Mouse (Mus musculus) gastrocnemius, postnatal 10 days (tissue): ENCODE measurements around the gene Ipmk. TPM values are rescaled to one million over a fixed set of nuclear protein-coding genes. Genes with fewer than 3 reads are reported as not detected.

Experiments
- DNase-seq: peaks from one replicate; pipeline ENCODE4 v3.0.0; 2021; ENCODE audit warnings: mixed read lengths
- long read RNA-seq, 2 experiments: library from polyadenylated mRNA; stranded (forward); transcript quantifications; one replicate each; pipeline ENCODE4 v2.0.0; 2021
- total RNA-seq, 2 experiments: library from RNA; stranded (reverse); gene quantifications; 2 replicates each; pipeline ENCODE4 v1.2.3; 2021

Gene Ipmk
- 10 to 100 TPM; 10.3 to 12.2 TPM for total RNA-seq
- long read RNA-seq, experiment 1, full-length matches to known transcripts: 14 of 18 reads
- long read RNA-seq, experiment 1, partial matches to known transcripts: 0 of 18 reads
- long read RNA-seq, experiment 1, other reads (novel, unspliced or antisense): 4 of 18 reads
- long read RNA-seq, experiment 2, full-length matches to known transcripts: 12 of 13 reads
- long read RNA-seq, experiment 2, partial matches to known transcripts: 1 of 13 reads
- long read RNA-seq, experiment 2, other reads (novel, unspliced or antisense): 0 of 13 reads

GRCm38 (mm10) chr10:71347509-71347949 lies at the start of gene Ipmk:
Gene Ipmk, plus strand, starts transcription at chr10:71347763.
- peak; percentile 100 for DNase-seq

DNA sequence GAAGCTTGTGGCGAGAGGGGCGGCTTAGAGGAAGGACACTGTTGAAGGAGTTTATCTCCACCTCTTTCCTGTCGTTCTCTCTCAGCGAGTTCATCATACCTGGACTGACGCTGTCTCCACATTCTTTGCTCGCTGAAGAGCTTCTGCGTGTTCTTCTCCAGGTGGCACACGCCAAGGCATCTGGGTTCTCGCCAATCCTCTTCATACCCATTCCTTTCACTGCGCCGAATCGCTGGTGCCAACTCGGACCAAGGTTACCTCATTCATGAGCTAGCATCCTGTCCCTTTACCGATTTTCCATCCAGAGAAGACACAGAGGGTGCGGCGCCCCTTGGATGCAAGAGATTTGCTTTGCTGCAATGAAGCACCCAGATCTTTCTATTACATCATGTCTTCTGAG lies 47.4 kb upstream of the Ipmk start:
- no peak for DNase-seq

DNA sequence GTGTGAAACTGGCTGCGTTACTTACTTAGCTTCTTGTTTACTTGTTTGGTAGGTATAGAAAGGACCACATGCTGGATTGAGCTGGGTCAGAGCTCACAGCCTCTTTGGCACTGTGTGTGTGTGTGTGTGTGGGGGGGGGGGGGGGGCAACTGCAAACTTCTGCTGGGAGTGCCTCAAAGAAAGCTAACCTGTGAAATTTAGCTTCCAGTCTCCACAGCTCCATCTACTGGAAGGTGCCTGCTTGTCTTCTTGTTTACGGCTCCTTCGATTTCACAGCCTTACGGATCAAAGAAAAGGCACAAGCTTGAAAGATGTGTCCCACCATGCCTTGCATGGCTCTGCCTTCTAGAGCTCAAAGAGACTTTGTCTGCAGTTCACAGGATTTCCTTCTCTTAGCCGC lies 45.1 kb upstream of the Ipmk start:
- DNase-seq: no peak

DNA sequence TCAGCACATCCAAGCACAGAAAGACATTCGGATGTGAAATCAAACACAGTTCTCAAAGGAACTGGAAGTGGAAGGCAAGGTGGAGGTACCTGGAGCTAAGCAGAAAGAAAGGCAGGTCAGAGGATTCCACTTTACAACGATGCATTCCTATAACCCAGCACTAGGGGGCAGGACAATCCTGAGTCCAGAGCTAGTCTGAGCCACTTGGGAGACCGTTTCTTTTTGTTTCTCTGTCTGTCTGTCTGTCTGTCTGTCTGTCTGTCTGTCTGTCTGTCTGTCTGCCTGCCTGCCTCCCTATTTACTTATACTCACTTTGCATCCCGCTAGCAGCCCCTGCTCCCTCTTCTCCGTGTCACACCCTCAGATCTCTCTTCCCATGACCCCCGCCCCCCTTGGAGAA lies 41.4 kb upstream of the Ipmk start:
- DNase-seq: no peak

GRCm38 (mm10) chr10:71306759-71307158 lies 40.8 kb upstream of the Ipmk start:
- no peak for DNase-seq

- DNase-seq: no peak
Measured at GRCm38 (mm10) chr10:71308199-71308598, 39.4 kb upstream of the Ipmk start.

DNA sequence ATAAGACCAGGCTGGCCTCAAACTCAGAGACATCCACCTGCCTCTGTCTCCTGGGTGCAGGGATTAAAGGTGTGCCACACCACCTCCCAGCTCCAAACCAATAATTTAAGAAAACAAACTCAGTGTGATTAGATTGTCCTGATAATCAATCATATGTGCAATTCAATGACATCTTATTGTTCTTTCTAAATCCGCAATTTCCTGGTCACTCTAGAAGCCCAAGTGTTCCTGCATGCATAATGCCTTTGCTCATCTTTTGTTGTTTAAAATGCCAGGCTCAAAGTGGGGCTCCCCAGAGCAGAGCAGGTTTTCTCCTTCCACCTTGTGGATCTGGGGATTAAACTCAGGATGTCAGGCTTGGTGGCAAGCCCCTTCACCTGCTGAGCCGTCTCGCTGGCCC lies 37.3 kb upstream of the Ipmk start:
- no peak for DNase-seq

DNA sequence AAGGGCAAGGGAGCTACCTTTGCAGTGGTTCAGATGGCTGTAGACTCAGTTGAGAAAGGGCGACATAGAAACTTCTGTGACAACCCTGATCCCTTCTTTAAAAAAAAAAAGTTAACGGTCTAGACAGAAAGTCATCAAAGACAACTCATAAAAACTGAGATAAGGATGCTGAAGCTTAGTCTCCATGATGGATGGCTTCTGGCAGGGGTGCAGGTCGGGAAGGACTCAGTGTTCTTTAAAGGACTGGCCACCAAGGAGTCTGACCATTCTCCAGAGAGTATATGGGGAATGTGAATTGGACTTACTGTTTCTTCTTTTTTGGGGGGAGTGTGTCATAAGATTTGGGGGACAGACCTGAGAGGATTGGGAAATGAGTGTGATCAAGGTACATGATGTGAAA lies 33.0 kb upstream of the Ipmk start:
- no peak for DNase-seq

DNA sequence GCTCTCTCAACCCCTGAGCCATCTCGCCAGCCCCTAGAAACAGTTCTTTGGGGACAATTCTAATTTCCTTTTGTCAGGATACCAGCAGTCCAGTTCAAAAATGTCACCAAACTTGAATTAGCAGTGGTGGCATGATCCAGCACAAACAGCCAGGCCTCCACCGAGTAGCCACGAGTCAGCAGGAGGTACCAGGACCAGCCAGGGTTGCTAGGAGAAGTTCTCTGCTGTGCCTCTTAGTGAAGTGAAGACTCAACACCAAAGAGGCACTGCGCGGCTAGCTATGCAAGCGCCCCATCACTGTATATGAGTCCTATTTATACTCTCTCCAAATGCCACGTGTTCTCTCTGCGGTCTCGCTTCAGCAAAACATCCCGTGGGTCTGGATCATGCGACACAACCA lies 31.5 kb upstream of the Ipmk start:
- no peak for DNase-seq

DNA sequence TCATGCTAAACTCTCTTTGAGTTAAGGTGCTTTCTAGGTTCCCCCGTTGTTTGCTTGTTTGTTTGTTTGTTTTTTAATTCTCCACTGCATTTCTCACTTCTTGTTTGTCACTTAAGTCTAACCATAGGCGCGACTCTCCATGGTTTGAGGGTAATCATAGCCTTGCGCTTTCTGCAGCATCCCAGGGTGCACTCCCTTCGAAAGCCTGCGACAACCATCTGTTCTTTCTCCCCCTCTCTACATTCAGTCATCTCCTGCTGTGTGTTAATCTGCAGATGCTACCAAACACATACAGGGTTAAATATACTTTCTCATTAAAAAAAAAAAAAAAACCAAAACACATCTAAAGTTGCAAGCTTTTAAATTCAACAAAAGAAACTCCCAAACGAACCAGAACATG lies 31.1 kb upstream of the Ipmk start:
- DNase-seq: no peak

- DNase-seq: no peak
Measured at GRCm38 (mm10) chr10:71323669-71324068, 23.9 kb upstream of the Ipmk start.

DNA sequence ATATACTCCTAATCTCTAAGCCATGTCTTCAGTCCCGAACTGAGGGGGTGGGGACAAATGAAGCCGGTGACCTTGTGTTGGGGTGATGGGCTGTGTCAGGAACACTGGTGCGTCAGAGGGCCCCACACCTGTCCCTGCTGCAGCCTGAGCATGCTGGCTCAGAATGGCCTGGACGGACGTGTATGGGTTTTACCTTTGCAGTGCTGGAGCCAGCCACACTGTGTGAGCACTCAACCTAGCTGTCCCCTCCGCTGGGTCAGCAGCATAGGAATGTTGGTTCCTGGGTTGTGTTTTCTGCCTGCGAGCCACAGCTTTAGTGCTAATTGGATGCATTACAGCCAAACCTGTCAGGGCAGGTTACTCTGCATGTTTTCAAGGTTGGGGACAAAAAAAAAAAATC lies 21.4 kb upstream of the Ipmk start:
- DNase-seq: no peak

- peak; percentile 62 for DNase-seq
Measured at GRCm38 (mm10) chr10:71326789-71327188, 20.8 kb upstream of the Ipmk start.

GRCm38 (mm10) chr10:71327386-71327785 lies 20.2 kb upstream of the Ipmk start:
- DNase-seq: no peak

DNA sequence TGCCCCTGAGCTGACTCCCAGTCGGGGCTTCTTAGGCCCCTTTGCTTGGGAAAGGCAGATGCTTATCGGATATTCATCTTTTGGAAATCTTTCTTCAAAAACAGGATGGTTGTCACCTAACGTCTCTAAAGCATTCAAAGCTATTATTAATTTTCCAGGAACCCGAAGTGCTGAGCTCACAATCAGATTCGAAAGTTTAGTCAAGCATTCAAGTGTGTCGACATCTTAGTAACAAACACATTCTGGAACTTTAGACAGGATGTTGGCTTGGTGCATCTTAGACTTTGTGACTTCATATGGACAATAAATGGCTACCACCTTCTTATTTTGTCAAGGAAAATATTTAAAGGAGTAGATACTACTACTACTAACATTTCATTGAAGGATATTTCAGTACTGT lies 19.2 kb upstream of the Ipmk start:
- no peak for DNase-seq

- no peak for DNase-seq
Measured at GRCm38 (mm10) chr10:71328870-71329269, 18.7 kb upstream of the Ipmk start.

GRCm38 (mm10) chr10:71329295-71329694 lies 18.3 kb upstream of the Ipmk start:
- DNase-seq: no peak

DNA sequence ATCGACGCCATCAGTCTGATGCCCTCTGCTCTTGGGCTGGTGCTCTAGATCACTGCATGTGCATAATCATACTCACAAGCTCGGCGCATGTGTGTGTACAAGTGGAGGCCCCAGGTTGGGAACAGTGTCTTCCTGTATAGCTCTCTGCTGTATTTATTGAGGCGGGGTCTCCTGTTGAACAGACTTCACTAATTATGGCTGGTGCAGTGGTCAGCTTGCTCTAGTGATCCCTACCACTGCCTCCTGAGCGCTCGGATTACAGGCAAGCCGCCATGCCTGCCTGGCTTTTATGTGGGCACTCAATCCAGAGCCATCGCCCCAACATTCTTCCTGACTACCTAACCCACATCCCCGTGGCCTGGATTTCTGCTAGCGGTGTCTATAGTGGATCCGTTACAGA lies 17.5 kb upstream of the Ipmk start:
- no peak for DNase-seq

DNA sequence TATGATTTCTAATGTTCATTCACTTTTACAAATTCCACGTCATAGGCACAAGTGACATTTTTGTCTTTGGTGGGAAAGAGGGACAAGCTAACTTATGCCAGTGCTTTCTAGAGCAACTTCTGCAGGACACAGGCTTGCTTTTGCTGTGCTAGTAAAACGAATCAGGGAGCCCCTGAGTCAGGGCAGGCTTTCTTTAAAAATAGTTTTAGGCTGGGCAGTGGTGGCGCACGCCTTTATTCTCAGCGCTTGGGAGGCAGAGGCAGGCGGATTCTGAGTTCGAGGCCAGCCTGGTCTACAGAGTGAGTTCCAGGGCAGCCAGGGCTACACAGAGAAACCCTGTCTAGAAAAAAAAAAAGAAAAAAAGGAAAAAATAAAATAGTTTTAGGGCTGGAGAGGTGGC lies 15.7 kb upstream of the Ipmk start:
- no peak for DNase-seq

DNA sequence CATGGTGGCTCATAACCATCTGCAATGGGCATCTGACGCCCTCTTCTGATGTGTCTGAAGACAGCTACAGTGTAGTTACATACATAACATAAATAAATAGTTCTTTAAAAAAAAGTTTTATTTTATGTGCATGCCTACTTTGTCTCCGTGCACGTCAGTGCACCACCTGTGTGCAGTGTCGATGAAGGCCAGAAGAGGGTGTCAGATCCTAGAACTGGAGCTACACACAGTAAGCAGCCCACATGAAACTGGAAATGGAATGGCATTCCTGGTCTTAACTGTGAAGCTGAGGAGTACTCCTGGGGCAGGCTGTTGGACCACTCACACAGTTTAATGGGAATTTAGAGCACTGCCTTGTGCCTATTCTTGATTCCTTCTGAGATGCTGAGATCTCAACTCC lies 15.2 kb upstream of the Ipmk start:
- DNase-seq: no peak

GRCm38 (mm10) chr10:71332859-71333258 lies 14.7 kb upstream of the Ipmk start:
- no peak for DNase-seq

DNA sequence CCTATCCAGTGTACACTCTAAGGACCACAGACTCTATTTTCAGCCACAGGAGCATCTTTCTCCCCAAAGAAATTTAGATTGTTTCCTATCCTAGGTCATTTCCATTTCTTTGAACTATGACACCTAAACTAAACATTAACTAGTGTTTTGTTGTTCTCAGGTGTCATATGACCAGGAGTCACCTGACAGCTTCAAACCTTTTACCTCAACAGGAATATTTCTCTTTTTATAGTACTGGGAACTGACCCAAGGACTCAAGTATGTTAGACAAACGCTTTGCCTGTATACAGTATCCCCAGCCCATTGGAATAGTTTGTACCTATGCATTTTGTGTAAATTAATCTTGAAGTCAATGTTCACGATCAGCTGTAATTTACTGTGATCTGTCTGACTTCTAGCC lies 9.8 kb upstream of the Ipmk start:
- no peak for DNase-seq

DNA sequence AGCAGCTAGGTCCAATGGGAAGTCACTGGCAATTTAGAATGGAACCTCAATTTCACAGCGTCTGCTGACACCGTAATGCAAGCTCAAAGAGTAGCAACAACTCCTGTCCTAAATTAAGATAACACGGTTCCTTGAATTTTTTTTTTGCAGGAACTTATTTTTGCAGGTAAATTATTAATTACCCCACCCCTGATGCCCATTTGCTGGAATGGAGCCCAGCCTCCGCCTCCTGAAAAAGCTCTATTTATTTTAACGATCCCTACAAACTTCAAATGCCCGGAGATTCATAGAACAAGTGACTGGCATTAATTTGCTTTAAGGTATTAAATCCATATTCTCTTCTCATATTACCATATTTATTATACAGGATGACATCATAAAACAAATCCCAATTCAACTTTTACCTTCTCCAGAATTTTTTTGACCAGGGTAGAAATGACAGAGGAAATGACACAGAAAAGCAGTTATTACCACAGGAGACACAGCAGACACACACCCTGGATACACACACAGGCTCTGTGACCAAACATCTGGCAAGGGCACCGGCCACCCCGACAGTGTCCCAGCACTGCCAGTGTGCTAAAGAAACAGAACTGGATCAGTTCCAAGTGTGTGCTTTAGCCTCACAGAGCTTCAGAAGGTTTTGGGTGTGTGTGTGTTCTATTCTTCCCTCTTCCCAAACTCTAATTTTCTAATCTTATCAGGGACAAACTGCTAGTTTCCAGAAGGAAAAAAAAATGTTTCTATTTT lies 9.2 kb upstream of the Ipmk start:
- DNase-seq: no peak

DNA sequence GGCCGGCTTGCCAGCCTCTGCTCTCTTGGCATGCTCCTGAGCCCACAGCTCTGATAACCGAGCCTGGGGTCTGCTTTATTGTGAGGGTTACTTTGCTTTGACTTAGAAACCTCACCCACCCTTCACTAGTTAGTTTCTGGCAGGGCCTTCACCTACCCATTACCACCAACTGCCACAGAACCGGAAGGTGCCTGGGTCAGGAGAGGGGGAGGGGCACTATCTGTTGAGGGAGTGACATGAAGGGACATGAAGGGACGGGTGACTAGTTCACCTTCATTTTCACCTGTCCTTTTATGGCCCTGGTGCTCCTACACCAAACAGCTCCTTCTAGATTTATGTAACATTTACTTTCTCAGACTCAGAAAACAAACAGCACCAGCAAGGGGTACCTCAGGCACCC lies 8.1 kb upstream of the Ipmk start:
- no peak for DNase-seq
